Mouse (Mus musculus): Measurements from ENCODE around the gene Tlcd2.

The Tlcd2 gene

DNA sequence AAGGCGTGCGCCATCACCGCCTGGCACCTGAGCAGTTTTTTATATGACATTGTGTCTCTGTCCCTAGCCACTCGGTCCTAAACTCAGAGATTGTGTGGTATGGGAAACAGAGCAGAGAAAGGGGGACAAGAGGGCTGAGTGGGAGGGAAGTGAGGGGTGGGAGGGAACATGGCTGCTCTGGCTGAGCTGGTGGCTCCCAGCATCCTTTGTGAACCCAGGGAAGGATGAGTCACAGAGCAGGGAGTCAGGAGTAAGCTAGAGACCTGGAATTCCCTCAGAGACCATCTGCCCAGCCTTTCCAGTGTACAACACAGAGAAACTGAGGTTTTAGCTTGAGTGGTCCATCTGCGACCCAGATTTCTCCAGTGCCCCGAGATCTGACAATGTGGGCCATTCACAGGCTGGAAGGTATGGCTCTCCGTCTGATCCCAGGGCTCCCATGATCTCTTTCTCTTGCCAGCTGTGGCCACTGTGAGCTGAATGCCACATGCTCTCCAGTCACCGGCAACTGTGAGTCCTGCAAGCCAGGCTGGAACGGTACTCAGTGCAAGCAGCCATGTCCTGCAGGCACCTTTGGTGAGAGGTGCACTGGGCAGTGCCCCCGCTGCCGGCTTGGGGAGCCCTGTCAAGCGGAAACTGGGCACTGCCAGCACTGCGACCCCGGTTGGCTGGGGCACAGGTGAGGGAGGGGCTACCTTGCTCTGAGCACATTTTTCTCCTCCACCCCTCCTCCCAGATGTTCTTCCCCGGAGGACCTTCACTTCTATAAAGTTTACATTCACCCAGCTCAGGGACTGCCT lies 58.5 kb downstream of the Tlcd2 start:
- DNase-seq (ENCODE audit: low read depth): no peak

All from induced T-regulatory cell, adult 2 months (primary cell).